In the genomic region with DNA sequence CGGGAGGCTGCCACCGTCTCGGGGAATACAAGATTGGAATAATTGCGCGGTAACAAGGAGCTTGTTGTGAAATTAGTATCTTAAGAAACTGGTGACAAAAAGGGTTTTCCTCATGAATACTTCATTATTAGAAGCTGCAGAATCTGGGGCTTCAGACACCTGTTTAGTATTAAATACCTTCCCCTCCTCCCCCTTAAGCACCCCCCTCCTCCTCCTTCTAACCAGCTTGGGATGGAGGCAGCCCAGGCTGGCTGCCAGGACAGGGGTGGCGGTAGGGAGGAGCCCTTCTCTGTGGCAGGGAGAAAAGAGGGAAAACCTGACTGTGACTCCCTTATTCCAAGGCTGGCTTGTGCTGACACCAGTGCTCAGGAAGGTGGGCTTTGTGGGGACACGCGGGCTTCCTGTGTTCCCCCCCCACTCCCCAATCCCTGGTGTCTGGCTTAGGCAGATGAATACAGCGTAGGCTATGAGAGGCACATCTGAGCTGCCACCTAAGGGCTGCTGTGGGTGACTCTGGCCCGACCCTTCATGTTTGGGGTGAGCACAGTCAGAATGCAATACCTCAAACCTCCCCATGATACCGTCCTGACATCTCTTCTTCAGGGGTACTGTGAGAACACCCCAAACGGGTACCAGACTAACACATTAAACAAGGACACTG, we compare ENCODE assay signal across 11 mouse cellular contexts. TPM values are rescaled to one million over a fixed set of nuclear protein-coding genes. Genes with fewer than 3 reads are reported as not detected.
DNase-seq lines count a peak whose midpoint lies in the region; ATAC-seq lines count a peak whose summit lies in the region.
"Had no signal": no experiment of that assay in that cellular context is flagged by ENCODE, and none has a peak within 500 bp of the region (broad histone marks: within the 10 kb centered on the region; RNA-seq: fewer than 3 reads in every experiment).

No protein-coding gene starts in this region.

- peak overlapping the region; percentile 63; the same call in 1 of the 2 replicates for H3K27ac ChIP-seq in midbrain, embryonic 10.5 days (replicated peaks)
- no peak overlapping the region for H3K27ac ChIP-seq in midbrain, embryonic 11.5 days (ENCODE audit: low read depth, low read length)
- no peak overlapping the region for H3K27ac ChIP-seq in embryonic facial prominence, embryonic 15.5 days (replicated peaks)
- no peak overlapping the region; the same call in 1 of the 2 replicates for H3K27ac ChIP-seq in hindbrain, embryonic 16.5 days (ENCODE audit: low read depth, low read length)
- H3K27ac ChIP-seq in neural tube, embryonic 13.5 days (replicated peaks) = peak overlapping the region; percentile 61

- H3K27me3 ChIP-seq in midbrain, embryonic 10.5 days (ENCODE audit: low read depth, poor library complexity, severe bottlenecking) = peaks cover 13% of the 10 kb centered on the region; the same call in 1 of the 2 replicates
- H3K27me3 ChIP-seq in midbrain, embryonic 11.5 days (ENCODE audit: control insufficient read depth, insufficient read depth, low read length) = no peaks in the 10 kb centered on the region
- H3K27me3 ChIP-seq in embryonic facial prominence, embryonic 15.5 days = no peaks in the 10 kb centered on the region
- H3K27me3 ChIP-seq in hindbrain, embryonic 16.5 days (replicated peaks; ENCODE audit: control insufficient read depth, insufficient read depth, low read length) = no peaks in the 10 kb centered on the region
- no peaks in the 10 kb centered on the region for H3K27me3 ChIP-seq in neural tube, embryonic 13.5 days
- H3K27me3 ChIP-seq: liver, embryonic 15.5 days had no signal

- H3K4me1 ChIP-seq in midbrain, embryonic 10.5 days = peaks cover 91% of the 10 kb centered on the region
- H3K4me1 ChIP-seq in midbrain, embryonic 11.5 days (ENCODE audit: control insufficient read depth, insufficient read depth, low read length) = peaks cover 64% of the 10 kb centered on the region
- H3K4me1 ChIP-seq in embryonic facial prominence, embryonic 15.5 days = peaks cover 50% of the 10 kb centered on the region
- peaks cover 73% of the 10 kb centered on the region for H3K4me1 ChIP-seq in hindbrain, embryonic 16.5 days (ENCODE audit: control insufficient read depth, insufficient read depth, low read depth, low read length)
- peaks cover 90% of the 10 kb centered on the region for H3K4me1 ChIP-seq in neural tube, embryonic 13.5 days (replicated peaks)

- no peak for DNase-seq in midbrain, embryonic 10.5 days (ENCODE audit: low spot score)
- no peak for DNase-seq in midbrain, embryonic 11.5 days (ENCODE audit: low spot score, missing footprints)
- no peak for DNase-seq in urinary bladder, postnatal 4 days (ENCODE audit: low spot score in 2 of 2)
- no peak for DNase-seq in natural killer cell, adult 2 months (ENCODE audit: low spot score in 2 of 2)
- no peak for DNase-seq in urinary bladder, postnatal 25 days (ENCODE audit: low spot score)
- DNase-seq: embryo, embryonic 11 days; right cerebral cortex, postnatal 14 days had no signal

- WGBS in midbrain, embryonic 10.5 days = 67% methylated on average over 12 of the region's 12 CpGs
- 64% methylated on average over 12 of the region's 12 CpGs for WGBS in midbrain, embryonic 11.5 days
- WGBS in embryonic facial prominence, embryonic 15.5 days = 43% methylated on average over 12 of the region's 12 CpGs
- WGBS in hindbrain, embryonic 16.5 days = 54% methylated on average over 11 of the region's 12 CpGs
- 54% methylated on average over 12 of the region's 12 CpGs for WGBS in neural tube, embryonic 13.5 days

- H3K4me2 ChIP-seq in midbrain, embryonic 11.5 days = no peak overlapping the region
- no peak overlapping the region for H3K4me2 ChIP-seq in embryonic facial prominence, embryonic 15.5 days (replicated peaks)
- H3K4me2 ChIP-seq in hindbrain, embryonic 16.5 days (ENCODE audit: low read length) = no peak overlapping the region; the same call in 1 of the 2 replicates
- peak overlapping the region; percentile 20 for H3K4me2 ChIP-seq in neural tube, embryonic 13.5 days

- peaks cover 22% of the 10 kb centered on the region for H3K36me3 ChIP-seq in midbrain, embryonic 10.5 days
- peaks cover 3% of the 10 kb centered on the region; the same call in 1 of the 2 replicates for H3K36me3 ChIP-seq in midbrain, embryonic 11.5 days (ENCODE audit: control insufficient read depth, insufficient read depth, low read length)
- no peaks in the 10 kb centered on the region for H3K36me3 ChIP-seq in embryonic facial prominence, embryonic 15.5 days
- H3K36me3 ChIP-seq in hindbrain, embryonic 16.5 days (ENCODE audit: control insufficient read depth, insufficient read depth, low read length) = peaks cover 9% of the 10 kb centered on the region; the same call in 1 of the 2 replicates
- peaks cover 12% of the 10 kb centered on the region for H3K36me3 ChIP-seq in neural tube, embryonic 13.5 days
- H3K36me3 ChIP-seq: liver, embryonic 15.5 days had no signal

- no peaks in the 10 kb centered on the region for H3K9me3 ChIP-seq in midbrain, embryonic 10.5 days (replicated peaks)
- H3K9me3 ChIP-seq in midbrain, embryonic 11.5 days (ENCODE audit: control insufficient read depth, low read length) = no peaks in the 10 kb centered on the region
- H3K9me3 ChIP-seq in embryonic facial prominence, embryonic 15.5 days (replicated peaks) = no peaks in the 10 kb centered on the region
- no peaks in the 10 kb centered on the region for H3K9me3 ChIP-seq in hindbrain, embryonic 16.5 days (ENCODE audit: control insufficient read depth, low read length)
- H3K9me3 ChIP-seq in neural tube, embryonic 13.5 days = no peaks in the 10 kb centered on the region
- H3K9me3 ChIP-seq: liver, embryonic 15.5 days had no signal

- no peak overlapping the region for H3K9ac ChIP-seq in midbrain, embryonic 11.5 days (ENCODE audit: low read length)
- H3K9ac ChIP-seq in embryonic facial prominence, embryonic 15.5 days = no peak overlapping the region
- H3K9ac ChIP-seq in hindbrain, embryonic 16.5 days (ENCODE audit: low read depth, low read length) = peak overlapping the region; percentile 41; the same call in 1 of the 2 replicates
- H3K9ac ChIP-seq in neural tube, embryonic 13.5 days = no peak overlapping the region; the same call in 1 of the 2 replicates
- H3K9ac ChIP-seq: liver, embryonic 15.5 days had no signal

- no peak for ATAC-seq in midbrain, embryonic 11.5 days (ENCODE audit: low FRiP score)
- ATAC-seq in embryonic facial prominence, embryonic 15.5 days (ENCODE audit: insufficient number of reproducible peaks, low FRiP score, low TSS enrichment, low read depth) = 0 out of 2 replicates have a peak, but pooled peaks have one; percentile 17
- ATAC-seq in hindbrain, embryonic 16.5 days = no peak
- ATAC-seq in neural tube, embryonic 13.5 days (ENCODE audit: low read depth) = no peak

- no peak overlapping the region for H3K4me3 ChIP-seq in midbrain, embryonic 10.5 days
- no peak overlapping the region for H3K4me3 ChIP-seq in midbrain, embryonic 11.5 days (ENCODE audit: low read depth, low read length)
- H3K4me3 ChIP-seq in embryonic facial prominence, embryonic 15.5 days (replicated peaks) = no peak overlapping the region
- H3K4me3 ChIP-seq in hindbrain, embryonic 16.5 days (ENCODE audit: low read length) = no peak overlapping the region
- no peak overlapping the region for H3K4me3 ChIP-seq in neural tube, embryonic 13.5 days
- H3K4me3 ChIP-seq: liver, embryonic 15.5 days had no signal

RNA-seq across cellular contexts. Expression of gene Fam222a, which starts 25.5 kb away (rescaled TPM):
- polyA plus RNA-seq in midbrain, embryonic 10.5 days (2016; fragmentation: Nextera tagmentation; extraction: Ambion mirVana) = 4.0 and 5.1 TPM in 2 replicates
- polyA plus RNA-seq in midbrain, embryonic 11.5 days (2014; fragmentation: Nextera tagmentation; extraction: Ambion mirVana) = 5.8 and 6.7 TPM in 2 replicates
- polyA plus RNA-seq in embryonic facial prominence, embryonic 15.5 days (2015; fragmentation: Nextera tagmentation; extraction: Ambion mirVana) = 1.5 and 1.9 TPM in 2 replicates
- polyA plus RNA-seq in hindbrain, embryonic 16.5 days (2015; fragmentation: Nextera tagmentation; extraction: Ambion mirVana) = 4.7 and 4.9 TPM in 2 replicates
- polyA plus RNA-seq in neural tube, embryonic 13.5 days (2015; fragmentation: Nextera tagmentation; extraction: Ambion mirVana) = 6.1 and 6.8 TPM in 2 replicates

Comparison
In these comparisons a context has a peak if more than half of its experiments do, and no peak if none do; other contexts are left out.
1. H3K27ac ChIP-seq: peak in midbrain, embryonic 10.5 days (single experiment) and neural tube, embryonic 13.5 days (single experiment); none in midbrain, embryonic 11.5 days (single experiment), embryonic facial prominence, embryonic 15.5 days (single experiment) and hindbrain, embryonic 16.5 days (single experiment).